ENCODE assay signal across 10 mouse cellular contexts in genomic region chr11:26437818-26438217, GRCm38 (mm10). TPM values are rescaled to one million over a fixed set of nuclear protein-coding genes. Genes with fewer than 3 reads are reported as not detected.
DNase-seq lines count a peak whose midpoint lies in the region; ATAC-seq lines count a peak whose summit lies in the region.
"Had no signal": no experiment of that assay in that cellular context is flagged by ENCODE, and none has a peak within 500 bp of the region (broad histone marks: within the 10 kb centered on the region; RNA-seq: fewer than 3 reads in every experiment).

No protein-coding gene starts in this region.

- ATAC-seq in hindbrain, embryonic 12.5 days (ENCODE audit: low FRiP score) = peak; percentile 63; the same call in 1 of the 2 replicates
- no peak for ATAC-seq in hindbrain, embryonic 11.5 days (ENCODE audit: low FRiP score)
- peak; percentile 73 for ATAC-seq in forebrain, embryonic 14.5 days
- ATAC-seq: liver, embryonic 12.5 days had no signal

- no peak overlapping the region for H3K9ac ChIP-seq in hindbrain, embryonic 12.5 days
- H3K9ac ChIP-seq in hindbrain, embryonic 11.5 days (ENCODE audit: low read depth, low read length) = no peak overlapping the region
- peak overlapping the region; percentile 17; the same call in 1 of the 2 replicates for H3K9ac ChIP-seq in forebrain, embryonic 14.5 days (ENCODE audit: low read length)
- H3K9ac ChIP-seq: heart, embryonic 13.5 days; liver, embryonic 12.5 days had no signal

- no peaks in the 10 kb centered on the region for H3K27me3 ChIP-seq in hindbrain, embryonic 12.5 days
- no peaks in the 10 kb centered on the region for H3K27me3 ChIP-seq in hindbrain, embryonic 11.5 days (ENCODE audit: control insufficient read depth, insufficient read depth, low read length)
- no peaks in the 10 kb centered on the region for H3K27me3 ChIP-seq in forebrain, embryonic 14.5 days (replicated peaks; ENCODE audit: control insufficient read depth, insufficient read depth, low read length)
- no peaks in the 10 kb centered on the region for H3K27me3 ChIP-seq in heart, embryonic 10.5 days (ENCODE audit: insufficient read depth, poor library complexity, severe bottlenecking)
- H3K27me3 ChIP-seq: heart, embryonic 13.5 days; liver, embryonic 12.5 days had no signal

- no peak for DNase-seq in hindbrain, embryonic 11.5 days (ENCODE audit: low spot score)
- DNase-seq in forebrain, embryonic 14.5 days (ENCODE audit: low spot score) = peak; percentile 50
- DNase-seq in left cerebral cortex, adult 11 months (ENCODE audit: low spot score) = peak; percentile 5
- DNase-seq in thymus, postnatal 0 days (ENCODE audit: low spot score) = peak; percentile 51
- DNase-seq in liver = no peak
- no peak for DNase-seq in T-cell, adult 2 months (ENCODE audit: low spot score)
- no peak for DNase-seq in heart, embryonic 10.5 days (ENCODE audit: low spot score)

- H3K4me1 ChIP-seq in hindbrain, embryonic 12.5 days = no peaks in the 10 kb centered on the region
- H3K4me1 ChIP-seq in hindbrain, embryonic 11.5 days (replicated peaks; ENCODE audit: control insufficient read depth, insufficient read depth, low read length) = no peaks in the 10 kb centered on the region
- no peaks in the 10 kb centered on the region for H3K4me1 ChIP-seq in forebrain, embryonic 14.5 days (ENCODE audit: control insufficient read depth, insufficient read depth, low read length)
- no peaks in the 10 kb centered on the region for H3K4me1 ChIP-seq in heart, embryonic 10.5 days
- H3K4me1 ChIP-seq: heart, embryonic 13.5 days; liver, embryonic 12.5 days had no signal

- 70% methylated on average over 13 of the region's 13 CpGs for WGBS in hindbrain, embryonic 12.5 days
- WGBS in hindbrain, embryonic 11.5 days = 82% methylated on average over 13 of the region's 13 CpGs
- 70% methylated on average over 13 of the region's 13 CpGs for WGBS in forebrain, embryonic 14.5 days
- 86% methylated on average over 13 of the region's 13 CpGs for WGBS in heart, embryonic 10.5 days

- no peak overlapping the region for H3K4me2 ChIP-seq in hindbrain, embryonic 12.5 days (replicated peaks)
- no peak overlapping the region for H3K4me2 ChIP-seq in hindbrain, embryonic 11.5 days (replicated peaks; ENCODE audit: low read depth, low read length)
- H3K4me2 ChIP-seq in forebrain, embryonic 14.5 days (ENCODE audit: low read length) = peak overlapping the region; percentile 20
- H3K4me2 ChIP-seq: heart, embryonic 13.5 days; liver, embryonic 12.5 days had no signal

- no peak overlapping the region for H3K27ac ChIP-seq in hindbrain, embryonic 12.5 days
- H3K27ac ChIP-seq in hindbrain, embryonic 11.5 days (ENCODE audit: low read depth, low read length) = no peak overlapping the region
- peak overlapping the region; percentile 48 for H3K27ac ChIP-seq in forebrain, embryonic 14.5 days (ENCODE audit: low read depth, low read length)
- no peak overlapping the region for H3K27ac ChIP-seq in heart, embryonic 10.5 days
- H3K27ac ChIP-seq: heart, embryonic 13.5 days; liver, embryonic 12.5 days had no signal

- no peaks in the 10 kb centered on the region for H3K9me3 ChIP-seq in hindbrain, embryonic 12.5 days (replicated peaks)
- H3K9me3 ChIP-seq in hindbrain, embryonic 11.5 days (ENCODE audit: control insufficient read depth, low read length) = no peaks in the 10 kb centered on the region
- no peaks in the 10 kb centered on the region for H3K9me3 ChIP-seq in forebrain, embryonic 14.5 days (replicated peaks; ENCODE audit: control insufficient read depth, low read length)
- H3K9me3 ChIP-seq in heart, embryonic 10.5 days = no peaks in the 10 kb centered on the region
- H3K9me3 ChIP-seq: heart, embryonic 13.5 days; liver, embryonic 12.5 days had no signal

- H3K36me3 ChIP-seq in hindbrain, embryonic 12.5 days = no peaks in the 10 kb centered on the region
- H3K36me3 ChIP-seq in hindbrain, embryonic 11.5 days (ENCODE audit: control insufficient read depth, insufficient read depth, low read length) = no peaks in the 10 kb centered on the region
- no peaks in the 10 kb centered on the region for H3K36me3 ChIP-seq in forebrain, embryonic 14.5 days (ENCODE audit: control insufficient read depth, insufficient read depth, low read length)
- no peaks in the 10 kb centered on the region for H3K36me3 ChIP-seq in heart, embryonic 10.5 days

- H3K4me3 ChIP-seq in hindbrain, embryonic 12.5 days = no peak overlapping the region
- H3K4me3 ChIP-seq in hindbrain, embryonic 11.5 days (ENCODE audit: low read depth, low read length) = no peak overlapping the region
- H3K4me3 ChIP-seq in forebrain, embryonic 14.5 days (ENCODE audit: low read depth, low read length) = no peak overlapping the region
- H3K4me3 ChIP-seq in heart, embryonic 10.5 days = no peak overlapping the region
- H3K4me3 ChIP-seq: heart, embryonic 13.5 days; liver, embryonic 12.5 days had no signal

RNA-seq across cellular contexts. Expression of gene Fancl, which starts 51.9 kb away (rescaled TPM):
- polyA plus RNA-seq in hindbrain, embryonic 12.5 days (2016; fragmentation: Nextera tagmentation; extraction: Ambion mirVana) = 16.1 and 18.4 TPM in 2 replicates
- 29.1 and 31.8 TPM in 2 replicates for polyA plus RNA-seq in hindbrain, embryonic 11.5 days (2014; fragmentation: Nextera tagmentation; extraction: Ambion mirVana)
- 15.8 and 16.0 TPM in 2 replicates for polyA plus RNA-seq in forebrain, embryonic 14.5 days (2014; fragmentation: Nextera tagmentation; extraction: Ambion mirVana)
- 31.9 and 32.6 TPM in 2 replicates for polyA plus RNA-seq in thymus, postnatal 0 days (2015; fragmentation: Nextera tagmentation; extraction: Ambion mirVana)
- polyA plus RNA-seq in heart, embryonic 10.5 days (2016; fragmentation: Nextera tagmentation; extraction: Ambion mirVana) = 27.3 and 28.9 TPM in 2 replicates

Comparison
In these comparisons a context has a peak if more than half of its experiments do, and no peak if none do; other contexts are left out.
1. DNase-seq: peak in forebrain, embryonic 14.5 days (single experiment), left cerebral cortex, adult 11 months (single experiment) and thymus, postnatal 0 days (single experiment); none in hindbrain, embryonic 11.5 days (single experiment), liver (single experiment), T-cell, adult 2 months (single experiment) and heart, embryonic 10.5 days (single experiment).